Mouse (Mus musculus): Measurements from ENCODE around the gene Ydjc. TPM values are rescaled to one million over a fixed set of nuclear protein-coding genes. Genes with fewer than 3 reads are reported as not detected.
A peak's percentile ranks its signal among the peaks of the same experiment; 100 is the strongest.

The Ydjc gene
- total and polyA plus RNA-seq, 3 experiments, result 54.3 to 70.9 (median 65.3) TPM

- peak; percentile 62 for TF ChIP-seq TCF12 (IDR thresholded peaks at IDR 0.05; ENCODE audit: low read depth, low read length)
These were observed 64.3 kb downstream of the Ydjc start, which contains the start of gene Rimbp3 (continued) for GRCm38 (mm10) chr16:17208389-17209361.

GRCm38 (mm10) chr16:17209404-17209960, 65.1 kb downstream of the Ydjc start:
- DNase-seq (ENCODE audit: extremely low read depth), result no peak
- H3K36me3 ChIP-seq (replicated peaks in 1 of 2; ENCODE audit: control insufficient read depth in 1 of 2, insufficient read depth in 1 of 2, low read length in 1 of 2), result no peaks in the 10 kb centered on the region
- H3K4me1 ChIP-seq (ENCODE audit: control insufficient read depth in 1 of 2, insufficient read depth in 2 of 2), result peaks cover 4 to 26% of the 10 kb centered on the region in 2 experiments
- H3K4me2 ChIP-seq (ENCODE audit: insufficient read depth, low read depth, poor library complexity, severe bottlenecking), result peak overlapping the region; percentile 85
- H3K27me3 ChIP-seq (replicated peaks), result peaks cover 51% of the 10 kb centered on the region
- dilution Hi-C loops (cut with MboI; ENCODE audit: extremely low pct_ligation_motif_present, extremely low pct_unique_long_range_greater_than_20kb, low sequenced_read_pairs) (no loop called here), in situ Hi-C loops (cut with MboI; ENCODE audit: low pct_ligation_motif_present, low pct_unique_long_range_greater_than_20kb, low sequenced_read_pairs) (loop anchor here (5.0 to 10.0 kb wide), 2 partner anchors 73 to 325 kb away; partner anchors contain the start of gene Thap7)
- peak overlapping the region; percentile 45 to 75 (median 74) for H3K4me3 ChIP-seq (replicated peaks in 1 of 3; ENCODE audit: low read depth in 2 of 3, low read length in 2 of 3, poor library complexity in 1 of 3)
- TF ChIP-seq HCFC1 (IDR thresholded peaks at IDR 0.05; ENCODE audit: low read depth, low read length) (0 out of 2 replicates have a peak, but pooled peaks have one; percentile 12), CHD1 (IDR thresholded peaks at IDR 0.05; ENCODE audit: low read depth, low read length) (0 out of 2 replicates have a peak, but pooled peaks have one; percentile 53), MAZ (IDR thresholded peaks at IDR 0.05; ENCODE audit: low read depth, low read length) (0 out of 2 replicates have a peak, but pooled peaks have one; percentile 28), RCOR1 (conservative IDR thresholded peaks at IDR 0.05; ENCODE audit: low read depth, low read length) (no peak; the same call in 1 of the 2 replicates), TCF12 (IDR thresholded peaks at IDR 0.05; ENCODE audit: low read depth, low read length) (no peak; the same call in 1 of the 2 replicates), CHD2 (IDR thresholded peaks at IDR 0.05; ENCODE audit: low read length) (0 out of 2 replicates have a peak, but pooled peaks have one; percentile 23), ZMIZ1 (IDR thresholded peaks at IDR 0.05; ENCODE audit: low read depth, low read length) (0 out of 2 replicates have a peak, but pooled peaks have one; percentile 16), SMC3 (IDR thresholded peaks at IDR 0.05; ENCODE audit: low read depth, low read length) (no peak)
- H3K9ac ChIP-seq (ENCODE audit: insufficient read depth, low read depth), result peak overlapping the region; percentile 14; the same call in 1 of the 2 replicates
- H3K79me2 ChIP-seq (replicated peaks; ENCODE audit: control insufficient read depth, extremely low read depth, insufficient read depth, poor library complexity, severe bottlenecking), result no peaks in the 10 kb centered on the region
- H3K9me3 ChIP-seq (replicated peaks; ENCODE audit: low read length), result peaks cover 7% of the 10 kb centered on the region
- no peak overlapping the region for H3K27ac ChIP-seq (ENCODE audit: insufficient read depth, low read depth)

Other genes with a start within 250 kb of the Ydjc start
- 37.7 and 48.0 TPM in 2 replicates for gene Ppm1f, start 248.2 kb upstream of the Ydjc start, total RNA-seq (2012; rRNA removed)
- 43.2 TPM in 2 replicates for gene Ppm1f, start 248.2 kb upstream of the Ydjc start, total RNA-seq (2014; rRNA removed)
- gene Ppm1f, start 248.2 kb upstream of the Ydjc start, polyA plus RNA-seq (2012; ENCODE audit: insufficient read length, low read depth), result 47.5 and 51.4 TPM in 2 replicates
- 162 and 190 TPM in 2 replicates for gene Mapk1, start 161.2 kb upstream of the Ydjc start, total RNA-seq (2012; rRNA removed)
- 317 and 322 TPM in 2 replicates for gene Mapk1, start 161.2 kb upstream of the Ydjc start, total RNA-seq (2014; rRNA removed)
- 234 and 244 TPM in 2 replicates for gene Mapk1, start 161.2 kb upstream of the Ydjc start, polyA plus RNA-seq (2012; ENCODE audit: insufficient read length, low read depth)
- gene Ypel1, start 74.9 kb upstream of the Ydjc start, total RNA-seq (2012; rRNA removed), result 1.3 and 1.5 TPM in 2 replicates
- gene Ypel1, start 74.9 kb upstream of the Ydjc start, total RNA-seq (2014; rRNA removed), result 0.21 TPM in 1 of 2 replicates, not detected in the other
- gene Ypel1, start 74.9 kb upstream of the Ydjc start, polyA plus RNA-seq (2012; ENCODE audit: insufficient read length, low read depth), result 0.56 and 0.83 TPM in 2 replicates
- 101 and 102 TPM in 2 replicates for gene Ppil2, start 33.4 kb upstream of the Ydjc start, total RNA-seq (2012; rRNA removed)
- gene Ppil2, start 33.4 kb upstream of the Ydjc start, total RNA-seq (2014; rRNA removed), result 82.9 and 98.1 TPM in 2 replicates
- gene Ppil2, start 33.4 kb upstream of the Ydjc start, polyA plus RNA-seq (2012; ENCODE audit: insufficient read length, low read depth), result 88.1 and 90.1 TPM in 2 replicates
- gene 2610318N02Rik, start 19.5 kb upstream of the Ydjc start, total RNA-seq (2012; rRNA removed), result 21.0 and 27.5 TPM in 2 replicates
- gene 2610318N02Rik, start 19.5 kb upstream of the Ydjc start, total RNA-seq (2014; rRNA removed), result 33.3 and 33.8 TPM in 2 replicates
- gene 2610318N02Rik, start 19.5 kb upstream of the Ydjc start, polyA plus RNA-seq (2012; ENCODE audit: insufficient read length, low read depth), result 71.1 and 78.4 TPM in 2 replicates
- 235 and 348 TPM in 2 replicates for gene Sdf2l1, start 12.2 kb upstream of the Ydjc start, total RNA-seq (2012; rRNA removed)
- gene Sdf2l1, start 12.2 kb upstream of the Ydjc start, total RNA-seq (2014; rRNA removed), result 159 and 168 TPM in 2 replicates
- 159 and 165 TPM in 2 replicates for gene Sdf2l1, start 12.2 kb upstream of the Ydjc start, polyA plus RNA-seq (2012; ENCODE audit: insufficient read length, low read depth)
- 4.4 and 6.4 TPM in 2 replicates for gene Ccdc116, start 2.6 kb downstream of the Ydjc start, total RNA-seq (2012; rRNA removed)
- gene Ccdc116, start 2.6 kb downstream of the Ydjc start, total RNA-seq (2014; rRNA removed), result 7.5 and 8.9 TPM in 2 replicates
- 7.7 and 9.7 TPM in 2 replicates for gene Ccdc116, start 2.6 kb downstream of the Ydjc start, polyA plus RNA-seq (2012; ENCODE audit: insufficient read length, low read depth)
- gene Ube2l3, start 58.0 kb downstream of the Ydjc start, total RNA-seq (2012; rRNA removed), result 156 and 229 TPM in 2 replicates
- 302 and 354 TPM in 2 replicates for gene Ube2l3, start 58.0 kb downstream of the Ydjc start, total RNA-seq (2014; rRNA removed)
- 377 and 386 TPM in 2 replicates for gene Ube2l3, start 58.0 kb downstream of the Ydjc start, polyA plus RNA-seq (2012; ENCODE audit: insufficient read length, low read depth)
- gene Rimbp3, start 64.0 kb downstream of the Ydjc start, total RNA-seq (2012; rRNA removed), result 0.21 and 0.34 TPM in 2 replicates
- 0.09 TPM in 1 of 2 replicates, not detected in the other for gene Rimbp3, start 64.0 kb downstream of the Ydjc start, total RNA-seq (2014; rRNA removed)
- gene Rimbp3, start 64.0 kb downstream of the Ydjc start, polyA plus RNA-seq (2012; ENCODE audit: insufficient read length, low read depth), result 0.06 and 0.08 TPM in 2 replicates
- gene Hic2, start 89.0 kb downstream of the Ydjc start, total RNA-seq (2012; rRNA removed), result 7.5 and 9.6 TPM in 2 replicates
- gene Hic2, start 89.0 kb downstream of the Ydjc start, total RNA-seq (2014; rRNA removed), result 4.5 and 6.2 TPM in 2 replicates
- gene Hic2, start 89.0 kb downstream of the Ydjc start, polyA plus RNA-seq (2012; ENCODE audit: insufficient read length, low read depth), result 6.3 and 8.1 TPM in 2 replicates
- gene Tmem191c, start 131.5 kb downstream of the Ydjc start, total RNA-seq (2012; rRNA removed), result 5.9 and 11.3 TPM in 2 replicates
- 2.6 and 3.2 TPM in 2 replicates for gene Tmem191c, start 131.5 kb downstream of the Ydjc start, total RNA-seq (2014; rRNA removed)
- gene Tmem191c, start 131.5 kb downstream of the Ydjc start, polyA plus RNA-seq (2012; ENCODE audit: insufficient read length, low read depth), result 7.6 and 7.9 TPM in 2 replicates
- 5.8 and 6.8 TPM in 2 replicates for gene Serpind1, start 186.8 kb downstream of the Ydjc start, total RNA-seq (2012; rRNA removed)
- gene Serpind1, start 186.8 kb downstream of the Ydjc start, total RNA-seq (2014; rRNA removed), result 14.4 and 15.6 TPM in 2 replicates
- gene Serpind1, start 186.8 kb downstream of the Ydjc start, polyA plus RNA-seq (2012; ENCODE audit: insufficient read length, low read depth), result 13.1 and 13.9 TPM in 2 replicates

Measured in CH12.LX (cell line).